Mouse (Mus musculus) layer of hippocampus, adult 8-10 months (tissue): Measurements from ENCODE around the gene Ubox5. TPM values are rescaled to one million over a fixed set of nuclear protein-coding genes. Genes with fewer than 3 reads are reported as not detected.
"Not testable (repeated sequence)": the region's sequence is repeated elsewhere in the genome, so short reads cannot be mapped to it uniquely, and the experiment has no call there.

Experiments used
- DNase-seq, 2 experiments: peaks; one replicate each; pipeline ENCODE4 v3.0.0; 2022; ENCODE audit warnings: low spot score in 2 of 2
- total RNA-seq, 4 experiments: library from RNA; stranded (reverse); gene quantifications; 2 replicates each; pipeline ENCODE4 v1.2.4; 2022

Gene Ubox5
- 10 to 100 TPM; 10.3 to 12.1 (median 10.8) TPM for total RNA-seq

GRCm38 (mm10) chr2:130629839-130630203, at the start of gene Ubox5, which contains the start of gene Fastkd5:
Gene Ubox5 (minus strand): TSS chr2:130630038.
Gene Fastkd5 (minus strand): TSS chr2:130630027.
- peak; percentile 86 to 89 for DNase-seq

GRCm38 (mm10) chr2:130679154-130679553, 49.3 kb upstream of the Ubox5 start:
- DNase-seq: peak in 1 of 2 experiments; percentile 51

- DNase-seq: no peak
Observed at GRCm38 (mm10) chr2:130677211-130677610, 47.4 kb upstream of the Ubox5 start.

- peak; percentile 81 to 86 for DNase-seq
Observed at GRCm38 (mm10) chr2:130667559-130667958, 37.7 kb upstream of the Ubox5 start, which contains the start of gene Itpa. Gene Itpa (plus strand): TSS chr2:130667610.

GRCm38 (mm10) chr2:130664102-130664701, 34.4 kb upstream of the Ubox5 start, which contains the start of gene Ddrgk1:
Gene Ddrgk1 (minus strand): TSS chr2:130664659.
- DNase-seq: peak; percentile 94 to 96

GRCm38 (mm10) chr2:130663342-130663741, 33.5 kb upstream of the Ubox5 start:
- DNase-seq: no peak

GRCm38 (mm10) chr2:130658530-130658929, 28.7 kb upstream of the Ubox5 start:
- DNase-seq: no peak

- peak; percentile 85 to 90 for DNase-seq
Observed at GRCm38 (mm10) chr2:130657541-130657940, 27.7 kb upstream of the Ubox5 start.

- DNase-seq: no peak
Observed at GRCm38 (mm10) chr2:130656536-130656935, 26.7 kb upstream of the Ubox5 start.

GRCm38 (mm10) chr2:130655660-130656339, 26.0 kb upstream of the Ubox5 start:
- no peak for DNase-seq

GRCm38 (mm10) chr2:130653760-130654159, 23.9 kb upstream of the Ubox5 start:
- DNase-seq: no peak

- no peak for DNase-seq
Observed at GRCm38 (mm10) chr2:130653303-130653702, 23.5 kb upstream of the Ubox5 start.

- DNase-seq: not testable (repeated sequence)
Observed at GRCm38 (mm10) chr2:130649028-130649427, 19.2 kb upstream of the Ubox5 start.

GRCm38 (mm10) chr2:130645198-130645597, 15.4 kb upstream of the Ubox5 start:
- DNase-seq: no peak

- DNase-seq: peak; percentile 78 to 88
Observed at GRCm38 (mm10) chr2:130642684-130643369, 13.0 kb upstream of the Ubox5 start, which contains the start of gene Lzts3. Gene Lzts3 (minus strand): TSS chr2:130642803.

GRCm38 (mm10) chr2:130642197-130642660, 12.4 kb upstream of the Ubox5 start:
- DNase-seq: no peak

GRCm38 (mm10) chr2:130641351-130642025, 11.7 kb upstream of the Ubox5 start:
- no peak for DNase-seq

- DNase-seq: no peak
Observed at GRCm38 (mm10) chr2:130639276-130639675, 9.4 kb upstream of the Ubox5 start.

GRCm38 (mm10) chr2:130638101-130638611, 8.3 kb upstream of the Ubox5 start:
- no peak for DNase-seq

- DNase-seq: no peak
Observed at GRCm38 (mm10) chr2:130635847-130636246, 6.0 kb upstream of the Ubox5 start.

- no peak for DNase-seq
Observed at GRCm38 (mm10) chr2:130634739-130635411, 5.0 kb upstream of the Ubox5 start.
